Mouse (Mus musculus) spleen, postnatal 14 days (tissue): ENCODE measurements at regions not wholly inside any gene's neighbourhood (a gene's known extent, or its start where the extent isn't known, plus 50 kb on each side); places are given as distances from the start of the nearest gene placed in this dataset.

ENCODE experiments used
- DNase-seq, 2 experiments: peaks; one replicate each; pipeline ENCODE4 v3.0.0; 2021 to 2022; ENCODE audit warnings: low spot score in 2 of 2

GRCm38 (mm10) chr4:140402319-140402718 lies 155.7 kb upstream of the Igsf21 start:
- DNase-seq = no peak

- DNase-seq = no peak
Observed at GRCm38 (mm10) chr4:140401632-140402031, 155.0 kb upstream of the Igsf21 start.

GRCm38 (mm10) chr4:140396548-140396947 lies 150.0 kb upstream of the Igsf21 start:
- no peak for DNase-seq

GRCm38 (mm10) chr4:140392290-140392689 lies 145.7 kb upstream of the Igsf21 start:
- no peak for DNase-seq

- no peak for DNase-seq
Observed at GRCm38 (mm10) chr4:140390684-140391234, 144.2 kb upstream of the Igsf21 start.

- no peak for DNase-seq
Observed at GRCm38 (mm10) chr4:140385686-140386085, 139.1 kb upstream of the Igsf21 start.

GRCm38 (mm10) chr4:140385226-140385625 lies 138.6 kb upstream of the Igsf21 start:
- DNase-seq = no peak

GRCm38 (mm10) chr4:140383596-140383995 lies 137.0 kb upstream of the Igsf21 start:
- DNase-seq = no peak

- no peak for DNase-seq
Observed at GRCm38 (mm10) chr4:140380733-140381132, 134.1 kb upstream of the Igsf21 start.

GRCm38 (mm10) chr4:140377941-140378340 lies 131.4 kb upstream of the Igsf21 start:
- DNase-seq = no peak

GRCm38 (mm10) chr4:140372586-140373325 lies 126.2 kb upstream of the Igsf21 start:
- DNase-seq = no peak

GRCm38 (mm10) chr4:140371426-140372213 lies 125.0 kb upstream of the Igsf21 start:
- no peak for DNase-seq

GRCm38 (mm10) chr4:140366975-140367680 lies 120.5 kb upstream of the Igsf21 start:
- no peak for DNase-seq

- no peak for DNase-seq
Observed at GRCm38 (mm10) chr4:140358846-140359245, 112.3 kb upstream of the Igsf21 start.

- peak in 1 of 2 experiments; percentile 17 for DNase-seq
Observed at GRCm38 (mm10) chr4:140358103-140358502, 111.5 kb upstream of the Igsf21 start.

- DNase-seq = no peak
Observed at GRCm38 (mm10) chr4:140355144-140355550, 108.6 kb upstream of the Igsf21 start.

- no peak for DNase-seq
Observed at GRCm38 (mm10) chr4:140348802-140349201, 102.2 kb upstream of the Igsf21 start.

GRCm38 (mm10) chr4:140330138-140330537 lies 83.6 kb upstream of the Igsf21 start:
- no peak for DNase-seq

- no peak for DNase-seq
Observed at GRCm38 (mm10) chr4:140326706-140327440, 80.3 kb upstream of the Igsf21 start.

GRCm38 (mm10) chr4:140325677-140326052 lies 79.1 kb upstream of the Igsf21 start:
- no peak for DNase-seq

- no peak for DNase-seq
Observed at GRCm38 (mm10) chr4:140324971-140325676, 78.5 kb upstream of the Igsf21 start.
